Mouse (Mus musculus) T-cell, adult 2 months (primary cell): ENCODE measurements at regions not wholly inside any gene's neighbourhood (a gene's known extent, or its start where the extent isn't known, plus 50 kb on each side); places are given as distances from the start of the nearest gene placed in this dataset.

Experiments used
- DNase-seq: peaks from one replicate; pipeline ENCODE4 v3.0.0; 2022; ENCODE audit warnings: low spot score

DNA sequence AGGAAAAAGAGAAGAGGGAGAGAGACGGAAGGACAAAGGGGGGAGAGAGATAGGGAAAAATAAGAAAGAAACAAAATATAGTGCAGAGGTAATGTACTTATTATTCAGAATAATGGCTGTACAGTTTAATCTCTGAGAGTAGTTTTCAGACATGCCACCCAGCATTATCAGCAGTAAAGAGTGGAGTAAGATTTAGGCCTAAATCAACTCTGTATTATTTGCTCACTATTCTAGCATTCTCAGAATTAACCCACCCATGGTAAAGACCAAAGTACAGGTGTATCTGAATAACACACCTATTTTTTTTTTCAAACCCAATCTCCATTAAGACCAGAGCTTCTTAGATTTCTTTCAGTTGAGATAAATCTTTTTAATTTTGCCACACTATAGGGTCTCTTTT is 177.7 kb upstream of the Gm11114 start:
- DNase-seq = no peak

DNA sequence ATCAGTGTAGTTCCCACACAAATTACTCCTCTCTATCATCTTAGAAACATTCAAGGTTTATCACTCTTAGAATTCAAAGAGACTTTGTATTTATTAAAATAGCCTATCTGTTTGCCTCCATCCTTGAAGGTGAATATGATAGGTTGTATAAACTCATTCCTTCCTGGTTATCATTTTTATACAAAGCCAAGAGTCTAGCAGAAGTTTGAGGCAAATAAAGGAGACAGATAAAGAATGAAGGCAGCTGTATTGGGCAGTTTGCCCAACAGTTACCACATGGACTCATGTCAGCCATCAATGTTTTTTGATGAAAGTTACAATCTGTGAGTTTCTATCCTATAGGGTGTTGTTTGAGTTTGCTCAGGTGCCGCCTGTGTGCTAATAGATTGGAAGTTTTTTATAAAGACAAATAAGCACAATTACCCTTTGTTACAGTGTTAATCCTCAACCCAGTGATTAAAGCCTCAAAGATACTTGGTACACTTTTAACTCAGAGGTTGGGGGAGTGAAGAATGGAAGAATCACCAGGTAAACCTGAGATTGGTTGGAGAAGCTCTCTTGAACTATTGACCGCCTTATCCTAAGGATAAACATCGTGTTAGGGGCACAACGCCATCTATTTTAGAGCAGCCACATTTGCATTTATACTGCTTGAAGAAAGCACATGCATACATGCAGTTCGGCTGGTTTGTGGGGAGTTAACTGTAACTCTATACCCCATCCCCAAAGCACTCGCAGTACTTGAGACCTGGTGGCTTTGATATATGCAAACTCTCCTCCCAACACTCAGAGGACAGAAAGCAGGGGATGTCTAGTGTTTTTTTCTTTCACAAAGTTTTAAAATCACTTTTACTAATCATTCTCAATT is 175.6 kb upstream of the Gm11114 start:
- no peak for DNase-seq

DNA sequence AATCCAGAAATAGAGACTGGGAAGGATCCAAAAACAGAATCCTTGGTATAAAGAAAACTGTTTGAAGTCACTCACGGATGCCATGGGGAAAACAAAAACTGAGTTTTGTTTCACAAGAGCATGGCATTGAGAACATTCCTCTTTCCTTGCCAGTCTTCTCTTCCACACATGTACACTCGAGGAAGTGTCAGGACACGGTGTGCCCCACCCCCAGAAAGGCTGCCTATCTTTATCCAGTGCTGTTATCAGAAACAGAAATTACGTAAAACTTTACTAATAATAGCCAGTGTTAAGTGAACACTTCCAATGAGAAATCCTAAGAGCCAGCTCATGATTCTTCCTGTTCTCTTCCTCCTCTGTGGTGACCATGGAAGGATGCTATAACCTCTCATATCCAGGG is 172.7 kb upstream of the Gm11114 start:
- no peak for DNase-seq

DNA sequence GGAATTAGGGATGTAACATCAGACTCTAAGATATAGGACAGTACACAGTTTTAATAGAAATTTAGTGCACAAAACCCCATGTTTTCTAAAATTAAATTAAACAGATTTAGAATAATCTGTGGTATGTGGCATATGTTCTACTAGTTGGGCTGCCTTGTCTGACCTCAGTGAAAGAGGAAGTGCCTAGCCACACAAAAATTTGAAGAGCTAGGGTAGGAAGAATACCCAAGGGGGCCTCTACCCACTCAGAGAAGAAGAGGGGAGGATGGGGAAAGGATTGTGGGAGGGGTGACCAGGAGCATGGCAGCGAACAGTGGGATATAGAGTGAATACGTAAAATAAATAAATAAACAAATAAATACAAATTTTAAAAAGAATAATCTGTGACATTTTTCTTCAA is 168.2 kb upstream of the Gm11114 start:
- no peak for DNase-seq

DNA sequence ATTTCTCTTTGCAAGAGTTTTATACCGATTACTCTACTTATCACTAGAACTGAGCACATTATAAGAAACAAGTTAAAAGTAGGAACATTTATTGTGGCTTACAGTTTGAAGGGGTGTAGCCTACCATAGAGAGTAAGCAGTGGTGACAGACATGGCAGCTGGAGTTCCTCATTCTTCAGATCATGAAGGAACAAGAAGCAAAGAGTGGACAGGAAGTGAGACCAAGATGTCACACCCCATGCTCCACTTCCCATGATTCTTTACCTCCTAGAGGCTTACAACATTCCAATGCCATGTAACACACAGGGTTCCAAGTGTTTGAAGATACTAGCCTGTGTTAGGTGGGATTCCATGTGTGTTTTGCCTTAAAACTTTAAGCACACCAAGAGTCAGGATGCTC is 146.9 kb upstream of the Gm11114 start:
- DNase-seq = no peak

GRCm38 (mm10) chr9:85167243-85167642 is 145.3 kb upstream of the Gm11114 start:
- no peak for DNase-seq

- DNase-seq = no peak
Measured at GRCm38 (mm10) chr9:85174431-85174830, 138.1 kb upstream of the Gm11114 start.

- no peak for DNase-seq
Measured at GRCm38 (mm10) chr9:85201202-85201601, 111.4 kb upstream of the Gm11114 start.

GRCm38 (mm10) chr9:85224870-85225269 is 87.7 kb upstream of the Gm11114 start:
- DNase-seq = no peak
